Mouse (Mus musculus) liver, embryonic 13.5 days (tissue): ENCODE data around the gene Vrk3. TPM values are rescaled to one million over a fixed set of nuclear protein-coding genes. Genes with fewer than 3 reads are reported as not detected.

ENCODE experiments used
- ATAC-seq: fragments of 200-750 bp; cut with Nextera tagmentation; 2 replicates; pipeline ENCODE4 v1.8.0; 2017; ENCODE audit warnings: low read depth, mild to moderate bottlenecking, moderate number of reproducible peaks, moderate library complexity
- DNase-seq: peaks from one replicate; pipeline ENCODE4 v3.0.0; 2022
- H3K27ac ChIP-seq: fragments of 300-500 bp; sonication (generic); 2 replicates; pipeline ENCODE4 v1.5.1; 2015; ENCODE audit warnings: moderate library complexity, mild to moderate bottlenecking, inconsistent platforms
- H3K27me3 ChIP-seq: fragments of 300-500 bp; sonication (generic); 2 replicates; pipeline ENCODE4 v1.6.1; 2015; ENCODE audit warnings: mild to moderate bottlenecking, inconsistent platforms
- H3K36me3 ChIP-seq: fragments of 300-500 bp; sonication (generic); 2 replicates; pipeline ENCODE4 v1.6.1; 2015; ENCODE audit warnings: mild to moderate bottlenecking, inconsistent platforms
- H3K4me1 ChIP-seq: fragments of 300-500 bp; sonication (generic); replicated peaks from 2 replicates; pipeline ENCODE4 v1.6.1; 2015; ENCODE audit warnings: inconsistent platforms
- H3K4me2 ChIP-seq: fragments of 300-500 bp; sonication (generic); 2 replicates; pipeline ENCODE4 v1.6.1; 2015; ENCODE audit warnings: inconsistent platforms, mild to moderate bottlenecking, moderate library complexity
- H3K4me3 ChIP-seq: fragments of 300-500 bp; sonication (generic); replicated peaks from 2 replicates; pipeline ENCODE4 v1.5.1; 2015; ENCODE audit warnings: mild to moderate bottlenecking, inconsistent platforms
- H3K9ac ChIP-seq: fragments of 300-500 bp; sonication (generic); 2 replicates; pipeline ENCODE4 v1.6.1; 2015; ENCODE audit warnings: mild to moderate bottlenecking, inconsistent platforms
- H3K9me3 ChIP-seq: fragments of 300-500 bp; sonication (generic); replicated peaks from 2 replicates; pipeline ENCODE4 v1.6.1; 2016; ENCODE audit warnings: inconsistent platforms
- WGBS: fragments of 180-500 bp; shearing (Covaris S2); methylation state at CpG from one replicate; pipeline ENCODE4 v1.1.7; 2015; ENCODE audit not compliant: insufficient replicate concordance; 5-methylcytosine and 5-hydroxymethylcytosine counted together
- polyA plus RNA-seq: library from polyadenylated mRNA; unstranded; fragments of >200 nt; fragmentation: Nextera tagmentation; extraction: Ambion mirVana; gene quantifications from 2 replicates; pipeline ENCODE4 v1.2.1, GENCODE M21; 2015

The Vrk3 gene
- polyA plus RNA-seq, 1 experiment from 2014 or later, result 30.8 TPM

DNA sequence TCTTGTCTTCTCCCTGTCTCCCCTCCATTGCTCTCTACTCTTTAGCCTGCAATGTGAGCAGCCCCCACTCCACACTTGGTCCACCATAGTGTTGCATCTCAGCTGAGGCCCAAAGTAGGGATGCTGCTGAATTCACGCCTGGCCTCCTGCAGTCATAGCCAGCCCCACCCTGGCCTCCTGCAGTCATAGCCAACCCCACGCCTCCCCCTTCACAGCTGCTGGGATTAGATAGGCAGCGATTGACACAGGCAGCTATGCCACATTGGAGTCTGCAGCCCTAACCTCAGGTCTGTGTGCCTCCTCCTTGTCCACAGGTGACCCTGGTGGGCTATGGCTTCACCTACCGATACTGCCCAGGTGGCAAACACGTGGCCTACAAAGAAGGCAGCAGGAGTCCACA, 19.9 kb downstream of the Vrk3 start:
- no peaks in the 10 kb centered on the region for H3K9me3 ChIP-seq
- H3K36me3 ChIP-seq, result peaks cover 82% of the 10 kb centered on the region
- ATAC-seq, result peak; percentile 76
- 42% methylated on average over 5 of the region's 5 CpGs for WGBS
- no peaks in the 10 kb centered on the region for H3K27me3 ChIP-seq
- no peak overlapping the region for H3K4me3 ChIP-seq
- H3K27ac ChIP-seq, result peak overlapping the region; percentile 65
- DNase-seq, result peak; percentile 71
- H3K4me1 ChIP-seq, result peaks cover 70% of the 10 kb centered on the region
- peak overlapping the region; percentile 54 for H3K4me2 ChIP-seq
- H3K9ac ChIP-seq, result no peak overlapping the region

- no peaks in the 10 kb centered on the region for H3K9me3 ChIP-seq
- no peak overlapping the region for H3K4me2 ChIP-seq
- 23% methylated on average over 6 of the region's 6 CpGs for WGBS
- no peak overlapping the region for H3K9ac ChIP-seq
- no peaks in the 10 kb centered on the region for H3K27me3 ChIP-seq
- H3K4me1 ChIP-seq, result peaks cover 85% of the 10 kb centered on the region
- no peak overlapping the region for H3K4me3 ChIP-seq
- peak overlapping the region; percentile 19; the same call in 1 of the 2 replicates for H3K27ac ChIP-seq
- peak; percentile 60 for DNase-seq
- no peak for ATAC-seq
- H3K36me3 ChIP-seq, result peaks cover 78% of the 10 kb centered on the region
These were observed 21.9 kb downstream of the Vrk3 start for GRCm38 (mm10) chr7:44770046-44770578.

GRCm38 (mm10) chr7:44772591-44773204, 24.5 kb downstream of the Vrk3 start:
- peak; percentile 77 for DNase-seq
- peak; percentile 94 for ATAC-seq

GRCm38 (mm10) chr7:44776849-44777498, 28.8 kb downstream of the Vrk3 start:
- Histone ChIP-seq H3K36me3 (peaks cover 35% of the 10 kb centered on the region), H3K27me3 (no peaks in the 10 kb centered on the region), H3K4me3 (no peak overlapping the region; the same call in 1 of the 2 replicates), H3K4me2 (peak overlapping the region; percentile 21; the same call in 1 of the 2 replicates), H3K4me1 (peaks cover 48% of the 10 kb centered on the region), H3K27ac (peak overlapping the region; percentile 89), H3K9me3 (no peaks in the 10 kb centered on the region), H3K9ac (no peak overlapping the region)
- WGBS, result 79% methylated on average over 9 of the region's 9 CpGs
- ATAC-seq, result peak; percentile 42
- DNase-seq, result peak; percentile 19

More at GRCm38 (mm10) chr7:44772591-44773204, 24.5 kb downstream of the Vrk3 start:
- peaks cover 84% of the 10 kb centered on the region for H3K4me1 ChIP-seq
- H3K4me3 ChIP-seq, result no peak overlapping the region
- H3K4me2 ChIP-seq, result peak overlapping the region; percentile 46
- no peaks in the 10 kb centered on the region for H3K27me3 ChIP-seq
- H3K9me3 ChIP-seq, result no peaks in the 10 kb centered on the region
- H3K9ac ChIP-seq, result peak overlapping the region; percentile 44
- H3K36me3 ChIP-seq, result peaks cover 66% of the 10 kb centered on the region
- H3K27ac ChIP-seq, result peak overlapping the region; percentile 87
- 42% methylated on average over 8 of the region's 8 CpGs for WGBS

- H3K4me2 ChIP-seq, result no peak overlapping the region
- WGBS, result 72% methylated on average over 8 of the region's 8 CpGs
- H3K27ac ChIP-seq, result no peak overlapping the region
- no peak for DNase-seq
- peaks cover 19% of the 10 kb centered on the region for H3K36me3 ChIP-seq
- peaks cover 21% of the 10 kb centered on the region for H3K4me1 ChIP-seq
- ATAC-seq, result no peak
- no peaks in the 10 kb centered on the region for H3K9me3 ChIP-seq
- no peaks in the 10 kb centered on the region for H3K27me3 ChIP-seq
- H3K4me3 ChIP-seq, result no peak overlapping the region
- H3K9ac ChIP-seq, result no peak overlapping the region
These were observed 31.9 kb downstream of the Vrk3 start for GRCm38 (mm10) chr7:44780101-44780500.

GRCm38 (mm10) chr7:44789531-44789930, 41.3 kb downstream of the Vrk3 start:
- no peak for DNase-seq
- Histone ChIP-seq H3K9me3 (peaks cover 6% of the 10 kb centered on the region; the same call in 1 of the 2 replicates), H3K4me2 (no peak overlapping the region), H3K27me3 (peaks cover 2% of the 10 kb centered on the region), H3K9ac (no peak overlapping the region), H3K4me3 (no peak overlapping the region), H3K27ac (no peak overlapping the region), H3K4me1 (no peaks in the 10 kb centered on the region), H3K36me3 (no peaks in the 10 kb centered on the region)
- ATAC-seq, result no peak
- WGBS, result 55% methylated on average over 3 of the region's 3 CpGs

DNA sequence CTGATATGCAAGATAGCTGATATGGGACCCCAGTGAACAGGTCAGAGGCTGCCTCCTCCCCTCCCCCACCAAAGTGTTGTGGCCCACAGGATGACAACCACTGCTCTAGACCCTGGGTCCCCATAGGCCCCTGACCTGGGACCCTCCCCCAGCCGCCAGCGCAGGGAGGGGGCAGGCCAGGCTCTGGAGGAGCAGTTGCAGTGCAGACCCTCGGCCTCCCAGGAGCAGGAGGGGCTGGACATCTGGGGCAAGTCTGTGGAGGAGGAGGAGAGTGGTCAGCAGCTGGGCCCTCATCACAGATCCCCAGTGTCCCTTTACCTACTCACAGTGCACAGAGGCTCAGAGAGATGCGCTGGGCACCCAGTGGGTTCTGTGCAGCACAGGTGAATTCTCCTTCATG, 41.9 kb downstream of the Vrk3 start:
- no peak overlapping the region for H3K27ac ChIP-seq
- no peak overlapping the region for H3K4me2 ChIP-seq
- peaks cover 6% of the 10 kb centered on the region; the same call in 1 of the 2 replicates for H3K9me3 ChIP-seq
- DNase-seq (no peak), ATAC-seq (no peak)
- peaks cover 2% of the 10 kb centered on the region for H3K27me3 ChIP-seq
- WGBS, result 61% methylated on average over 4 of the region's 4 CpGs
- no peak overlapping the region for H3K4me3 ChIP-seq
- H3K9ac ChIP-seq, result no peak overlapping the region
- no peaks in the 10 kb centered on the region for H3K4me1 ChIP-seq
- no peaks in the 10 kb centered on the region for H3K36me3 ChIP-seq

DNA sequence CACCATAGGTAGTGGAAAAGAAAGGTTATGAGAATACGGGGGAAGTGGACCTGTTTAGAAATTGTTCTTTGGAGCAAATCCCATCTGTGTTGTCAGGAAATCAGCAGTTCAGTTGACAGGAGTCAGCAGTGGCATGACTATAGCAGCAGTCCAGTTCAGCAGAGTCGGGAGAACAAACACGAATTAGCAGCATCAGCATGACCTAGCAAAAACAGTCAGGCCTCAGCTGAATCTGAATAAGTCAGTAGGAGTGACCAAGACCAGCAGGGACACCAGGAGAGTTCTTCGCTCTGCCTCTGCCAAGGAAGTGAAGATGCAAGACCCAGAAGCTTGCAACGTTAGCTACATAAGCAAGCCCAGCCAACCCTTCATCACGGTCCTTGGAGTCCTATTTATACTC, 44.6 kb downstream of the Vrk3 start:
- H3K4me3 ChIP-seq, result no peak overlapping the region
- H3K27ac ChIP-seq, result no peak overlapping the region
- WGBS, result 68% methylated on average over 6 of the region's 6 CpGs
- DNase-seq, result peak; percentile 31
- no peak overlapping the region for H3K9ac ChIP-seq
- H3K36me3 ChIP-seq, result no peaks in the 10 kb centered on the region
- no peak for ATAC-seq
- H3K4me1 ChIP-seq, result no peaks in the 10 kb centered on the region
- peaks cover 10% of the 10 kb centered on the region for H3K9me3 ChIP-seq
- H3K4me2 ChIP-seq, result no peak overlapping the region
- peaks cover 2% of the 10 kb centered on the region for H3K27me3 ChIP-seq

GRCm38 (mm10) chr7:44808927-44809326, 60.7 kb downstream of the Vrk3 start:
- peaks cover under 1% of the 10 kb centered on the region; the same call in 1 of the 2 replicates for H3K4me1 ChIP-seq
- H3K36me3 ChIP-seq, result peaks cover 21% of the 10 kb centered on the region
- H3K27me3 ChIP-seq, result 0 out of 2 replicates have a peak, but pooled peaks cover 4% of the 10 kb centered on the region
- DNase-seq, result no peak
- H3K27ac ChIP-seq, result no peak overlapping the region
- ATAC-seq, result no peak
- H3K9me3 ChIP-seq, result no peaks in the 10 kb centered on the region
- WGBS, result 41% methylated on average over 2 of the region's 2 CpGs
- no peak overlapping the region for H3K4me3 ChIP-seq
- H3K9ac ChIP-seq, result no peak overlapping the region
- no peak overlapping the region for H3K4me2 ChIP-seq

GRCm38 (mm10) chr7:44809466-44809865, 61.3 kb downstream of the Vrk3 start:
- H3K4me1 ChIP-seq, result peaks cover 6% of the 10 kb centered on the region; the same call in 1 of the 2 replicates
- H3K4me3 ChIP-seq, result no peak overlapping the region
- 0 out of 2 replicates have a peak, but pooled peaks cover 4% of the 10 kb centered on the region for H3K27me3 ChIP-seq
- no peak overlapping the region for H3K9ac ChIP-seq
- DNase-seq (no peak), ATAC-seq (no peak)
- H3K27ac ChIP-seq, result no peak overlapping the region
- H3K36me3 ChIP-seq, result peaks cover 26% of the 10 kb centered on the region
- H3K9me3 ChIP-seq, result no peaks in the 10 kb centered on the region
- H3K4me2 ChIP-seq, result no peak overlapping the region
- WGBS, result 78% methylated on average over 3 of the region's 3 CpGs

DNA sequence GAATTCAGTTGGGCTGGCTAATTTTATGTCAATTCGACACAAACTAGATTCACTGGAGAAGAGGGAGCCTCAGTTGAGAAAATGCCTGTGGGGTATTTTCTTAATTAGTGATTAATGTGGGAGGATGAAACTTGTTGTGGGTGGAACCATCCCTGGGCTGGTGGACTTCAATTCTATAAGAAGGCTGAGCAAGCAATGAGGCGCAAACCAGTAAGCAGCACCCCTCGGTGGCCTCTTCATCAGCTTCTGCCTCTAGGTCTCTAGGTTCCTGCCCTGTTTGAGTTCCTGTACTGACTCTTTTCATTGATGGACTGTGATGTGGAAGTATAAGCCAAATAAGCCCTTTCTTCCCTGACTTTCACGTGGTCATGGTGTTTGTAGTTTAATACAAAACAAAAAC, 62.2 kb downstream of the Vrk3 start:
- Histone ChIP-seq H3K27ac (no peak overlapping the region), H3K36me3 (peaks cover 28% of the 10 kb centered on the region), H3K27me3 (0 out of 2 replicates have a peak, but pooled peaks cover 4% of the 10 kb centered on the region), H3K4me1 (peaks cover 15% of the 10 kb centered on the region), H3K4me3 (no peak overlapping the region), H3K9ac (no peak overlapping the region), H3K9me3 (no peaks in the 10 kb centered on the region), H3K4me2 (no peak overlapping the region)
- 60% methylated on average over 4 of the region's 4 CpGs for WGBS
- ATAC-seq, result no peak
- no peak for DNase-seq
